Mouse (Mus musculus): ENCODE measurements around the gene Slc10a1.

DNA sequence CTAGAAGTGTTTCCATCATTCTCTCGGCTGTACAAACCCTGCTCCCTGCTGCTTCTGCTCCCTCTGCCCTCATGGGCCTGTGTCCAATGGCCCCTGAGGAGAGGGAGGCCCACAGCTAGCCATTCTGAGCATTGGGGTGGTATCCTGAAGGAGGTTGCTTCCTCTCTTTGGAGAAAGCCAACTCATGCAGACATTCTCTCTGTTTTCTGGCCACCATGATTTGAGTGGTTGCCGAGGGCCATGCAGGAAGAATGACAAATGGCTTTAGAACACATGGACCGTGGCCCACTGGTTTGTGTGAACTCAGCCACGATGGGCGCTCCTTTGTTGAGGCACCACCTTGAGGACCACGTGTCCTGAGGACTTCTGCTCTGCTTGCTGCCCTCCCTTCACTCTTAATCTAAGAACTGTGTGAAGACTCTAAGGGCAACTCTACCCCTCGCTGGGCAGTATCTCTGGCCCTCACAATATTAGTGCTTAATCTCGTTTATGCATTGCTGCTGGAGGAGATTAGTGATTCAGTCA lies 1.7 kb upstream of the Slc10a1 start:
- no peak for TF ChIP-seq CTCF (IDR thresholded peaks at IDR 0.05; ENCODE audit: borderline replicate concordance, extremely low read depth, insufficient read depth, insufficient read length)
- TF ChIP-seq POLR2A (IDR thresholded peaks at IDR 0.05; ENCODE audit: borderline replicate concordance, extremely low read depth, insufficient read depth, insufficient read length, poor library complexity, severe bottlenecking): no peak

Data from brain, embryonic 14.5 days (tissue).